Mouse (Mus musculus): Measurements from ENCODE around the gene Tmem59. TPM values are rescaled to one million over a fixed set of nuclear protein-coding genes. Genes with fewer than 3 reads are reported as not detected.
A peak's percentile ranks its signal among the peaks of the same experiment; 100 is the strongest.

The Tmem59 gene
- total RNA-seq (2021): 100 to 1,000 TPM; 332 to 354 TPM
- long read RNA-seq, experiment 1, transcript Tmem59-201 (8 exons, 1,775 nt): major isoform, 466 of 481 reads
- long read RNA-seq, experiment 1, partial matches to known transcripts: 6 of 481 reads
- long read RNA-seq, experiment 1, other reads (novel, unspliced or antisense): 8 of 481 reads
- long read RNA-seq, experiment 2, transcript Tmem59-201 (8 exons, 1,775 nt): major isoform, 658 of 682 reads
- long read RNA-seq, experiment 2, partial matches to known transcripts: 9 of 682 reads
- long read RNA-seq, experiment 2, other reads (novel, unspliced or antisense): 15 of 682 reads

DNA sequence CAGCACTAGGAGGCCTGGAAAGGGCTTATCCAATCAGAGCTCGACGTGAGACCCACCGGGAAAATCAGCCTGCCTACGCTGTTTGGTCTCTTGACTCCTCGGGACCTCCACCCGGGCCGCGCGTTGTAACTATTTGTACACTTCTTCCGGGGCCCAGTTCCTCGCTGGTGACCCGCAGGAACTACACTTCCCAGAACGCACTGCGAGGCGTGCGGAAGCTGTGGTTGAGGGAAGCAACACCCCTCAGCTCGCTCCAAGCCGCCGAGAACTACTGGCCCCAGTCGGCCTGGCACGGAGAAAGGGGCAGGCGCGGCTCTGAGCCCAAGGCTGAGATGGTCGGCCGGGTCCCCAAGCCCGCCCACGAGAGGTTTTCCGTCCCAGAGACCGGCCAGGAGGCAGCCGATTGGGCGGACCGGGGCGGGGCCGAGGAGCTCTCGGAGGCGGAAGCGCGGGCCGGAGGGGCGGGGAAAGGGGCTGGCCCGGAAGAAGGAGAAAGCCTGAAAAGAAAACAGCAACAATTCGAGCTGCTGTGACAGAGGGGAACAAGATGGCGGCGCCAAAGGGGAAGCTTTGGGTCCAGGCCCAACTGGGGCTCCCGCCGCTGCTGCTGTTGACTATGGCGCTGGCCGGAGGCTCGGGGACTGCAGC, at the start of gene Tmem59:
TSS of gene Tmem59 (plus strand) at position 218 of the 648 bp plus-strand sequence.
- peak; percentile 83 to 96 for DNase-seq (ENCODE audit: low spot score in 2 of 2)

DNA sequence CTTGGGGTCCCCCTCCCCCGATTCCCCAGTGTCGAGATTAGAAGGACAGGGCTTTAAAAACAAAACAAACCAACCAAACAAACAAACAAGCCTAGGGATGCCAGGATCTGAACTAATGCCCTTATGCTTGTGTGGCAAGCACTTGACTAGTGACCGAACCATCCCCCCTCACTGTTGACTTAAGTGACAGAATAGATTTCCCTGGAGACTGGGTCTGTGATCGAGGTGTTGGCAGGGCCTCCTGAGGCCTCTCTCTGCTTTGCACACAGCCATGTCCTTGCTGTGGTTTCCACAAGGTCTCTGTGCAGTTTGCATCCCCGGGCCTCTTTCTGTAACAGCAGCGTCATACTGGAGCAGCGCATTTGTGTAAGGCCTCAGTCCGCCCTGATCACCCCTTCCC, 48.8 kb upstream of the Tmem59 start:
- no peak for DNase-seq (ENCODE audit: low spot score in 2 of 2)

DNA sequence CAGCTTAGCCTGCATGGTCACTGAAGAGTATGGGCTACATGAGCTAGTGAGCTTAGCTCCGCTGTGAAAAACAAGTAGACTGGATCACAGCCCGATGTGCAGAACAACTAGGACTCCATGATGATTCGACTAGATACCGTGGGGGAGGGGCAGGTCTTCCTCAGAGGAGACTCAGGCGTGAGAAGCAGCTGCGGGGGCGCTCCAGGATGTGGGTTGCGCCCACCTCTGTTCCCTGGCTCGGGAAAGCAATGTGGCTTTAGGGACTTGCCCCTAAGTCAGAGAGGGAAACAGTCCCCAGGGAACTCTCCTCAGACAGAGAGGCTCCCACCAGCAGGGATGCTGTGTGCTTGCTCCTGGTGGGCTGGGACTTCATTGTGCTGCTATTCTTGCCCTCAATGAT, 47.7 kb upstream of the Tmem59 start:
- DNase-seq (ENCODE audit: low spot score in 2 of 2): no peak

DNA sequence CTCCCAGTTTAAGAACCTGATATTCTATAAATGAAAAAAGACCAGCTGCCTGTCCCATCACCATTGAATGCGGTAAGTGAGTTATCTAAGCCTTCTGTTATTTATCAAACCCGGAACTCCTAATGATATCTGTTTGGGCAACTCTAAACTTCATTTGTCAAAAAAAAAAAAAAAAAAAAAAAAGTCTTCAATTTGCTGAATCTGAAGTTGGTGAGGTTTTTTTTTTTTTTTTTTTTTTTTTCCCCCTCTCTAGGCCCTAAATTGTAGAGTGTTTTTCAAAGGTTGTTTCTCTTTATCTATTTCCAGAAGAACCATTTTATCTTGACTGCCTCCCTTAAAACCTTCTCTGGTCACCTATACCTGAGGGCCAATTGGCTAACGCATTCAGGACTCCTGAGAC, 43.3 kb upstream of the Tmem59 start:
- DNase-seq (ENCODE audit: low spot score in 2 of 2): no peak

DNA sequence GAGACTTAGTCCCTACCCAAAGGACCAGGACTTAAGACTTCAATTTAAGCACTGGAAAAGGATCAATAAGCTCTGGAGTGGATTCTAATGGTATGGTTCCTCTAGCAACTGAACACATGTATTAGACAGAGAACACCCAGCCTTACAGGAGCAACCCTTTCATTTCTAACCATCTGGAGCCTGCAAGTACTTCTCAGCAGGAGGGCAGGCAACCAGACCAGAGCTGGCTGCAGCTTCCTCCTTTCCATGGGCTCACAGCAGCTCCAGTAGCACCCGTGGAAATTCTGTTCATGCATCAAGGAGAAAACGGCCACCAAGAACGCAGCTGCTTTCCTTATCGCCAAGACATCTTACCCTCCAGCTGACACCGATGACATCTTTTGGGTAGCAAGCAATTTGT, 42.5 kb upstream of the Tmem59 start:
- no peak for DNase-seq (ENCODE audit: low spot score in 2 of 2)

DNA sequence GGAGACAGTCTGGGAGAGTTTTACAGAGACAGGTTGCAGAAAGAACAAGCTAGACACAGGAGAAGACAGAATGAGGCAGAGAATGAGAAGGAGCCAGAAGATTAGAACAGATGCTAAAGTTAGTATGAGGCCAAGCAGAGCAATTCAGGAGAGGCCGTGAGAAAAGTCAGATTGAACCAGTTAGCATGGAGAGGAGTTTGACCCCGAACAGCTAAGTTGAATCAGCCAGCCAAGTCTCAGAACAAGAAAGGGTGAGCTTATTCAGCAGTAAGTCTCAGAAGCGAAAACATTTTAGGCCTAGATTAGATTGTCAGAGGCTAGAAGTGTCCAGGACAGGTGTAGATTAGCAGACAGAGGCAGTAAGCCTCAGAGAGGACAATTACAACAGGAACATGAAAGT, 41.7 kb upstream of the Tmem59 start:
- DNase-seq (ENCODE audit: low spot score in 2 of 2): no peak

DNA sequence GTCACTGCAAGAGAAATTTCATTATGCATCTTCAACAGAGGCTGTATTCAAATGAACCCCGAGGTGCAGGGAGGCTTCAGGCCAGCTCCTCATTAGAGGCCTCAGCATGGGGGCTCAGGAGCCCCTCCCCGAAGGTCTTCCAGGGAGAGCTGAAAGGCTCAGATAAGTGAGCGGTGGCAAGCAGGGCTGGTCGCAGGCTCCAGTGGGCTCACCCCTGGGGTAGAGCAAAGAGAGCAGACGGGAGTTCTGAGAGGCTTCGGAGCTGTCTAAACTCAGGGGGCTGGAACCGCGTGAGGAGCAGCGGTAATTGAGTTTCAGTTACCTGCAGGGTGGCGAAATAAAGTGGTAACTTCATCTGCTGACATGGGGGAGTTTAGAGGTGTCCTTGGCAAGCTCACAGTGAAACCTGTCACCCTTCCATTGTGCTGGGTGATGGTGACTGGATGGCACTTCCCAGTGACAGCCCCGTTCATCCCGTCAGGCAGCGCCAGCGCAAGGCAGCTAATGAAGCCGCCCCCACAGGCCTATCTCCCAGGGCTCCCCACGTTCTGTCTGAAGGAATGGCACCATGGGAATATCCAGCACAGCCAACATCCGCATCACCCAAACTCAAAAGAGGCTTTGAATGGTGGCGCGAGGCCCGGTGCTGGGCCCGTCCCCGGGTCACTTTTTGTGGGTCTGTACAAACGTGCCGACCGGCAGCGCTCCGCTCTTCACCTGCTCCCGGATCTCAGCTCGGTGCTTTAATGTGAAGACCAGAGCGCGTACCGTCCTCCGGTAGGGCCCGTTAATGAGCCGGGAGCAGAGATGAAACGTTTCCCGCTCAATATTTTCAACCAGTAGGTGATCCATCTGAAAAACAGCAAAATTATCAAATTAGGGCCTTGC, 39.0 kb upstream of the Tmem59 start:
- no peak for DNase-seq (ENCODE audit: low spot score in 2 of 2)

DNA sequence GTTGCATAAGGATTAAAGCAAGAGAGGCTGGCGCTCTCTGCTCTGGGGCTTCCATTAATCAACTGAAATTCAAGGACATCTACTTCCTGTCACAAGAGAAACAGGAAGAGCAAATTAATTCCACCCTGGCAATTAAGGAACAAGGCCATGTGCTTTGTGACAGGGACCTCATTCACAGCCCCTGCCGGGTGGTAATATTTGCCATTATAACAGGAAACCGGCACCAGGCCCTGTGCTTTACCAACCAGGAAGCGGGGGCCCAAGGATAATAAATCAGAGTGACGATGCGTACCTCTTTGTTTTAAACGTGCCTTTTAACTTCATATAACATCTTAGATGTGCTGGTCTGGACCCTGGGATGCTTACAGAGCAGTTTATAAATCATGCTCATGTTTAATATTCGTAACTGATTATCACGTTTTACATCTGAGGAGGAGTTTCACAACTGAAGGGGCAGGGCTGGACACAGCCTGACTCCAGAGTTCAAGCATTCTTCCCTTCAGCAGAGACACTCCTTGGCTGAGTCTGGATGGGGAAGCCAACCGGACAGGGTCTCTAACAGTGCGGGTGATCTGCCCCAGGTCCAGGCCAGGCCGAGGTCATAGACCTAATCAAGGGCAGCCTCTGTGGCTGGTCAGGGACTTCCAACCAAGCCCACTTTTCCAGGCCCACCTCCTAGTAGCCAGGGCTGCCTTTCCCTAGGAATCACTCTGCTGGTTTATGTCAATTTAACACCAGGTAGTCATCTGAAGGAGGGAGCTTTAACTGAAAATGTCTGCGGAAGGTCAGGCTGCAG, 38.2 kb upstream of the Tmem59 start:
- DNase-seq (ENCODE audit: low spot score in 2 of 2): no peak

DNA sequence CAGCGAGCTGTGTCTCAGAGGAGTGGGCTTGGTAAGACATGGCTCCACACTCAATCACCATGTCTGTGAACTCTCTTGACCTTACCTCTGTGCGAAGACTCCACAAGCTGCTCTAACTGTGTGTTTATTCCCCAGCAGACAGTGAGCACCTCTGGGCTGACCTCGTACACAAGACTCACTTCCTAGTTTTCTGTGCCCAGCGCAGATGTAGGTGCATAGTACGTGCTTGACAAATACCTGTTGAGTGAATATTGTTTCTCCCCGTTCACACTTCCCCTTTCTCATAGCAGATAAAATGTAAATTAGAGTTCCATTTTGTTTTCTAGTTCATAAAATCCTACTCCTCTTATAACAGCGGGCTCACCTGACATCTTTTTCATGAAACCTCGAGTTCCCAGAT, 34.7 kb upstream of the Tmem59 start:
- DNase-seq (ENCODE audit: low spot score in 2 of 2): no peak

DNA sequence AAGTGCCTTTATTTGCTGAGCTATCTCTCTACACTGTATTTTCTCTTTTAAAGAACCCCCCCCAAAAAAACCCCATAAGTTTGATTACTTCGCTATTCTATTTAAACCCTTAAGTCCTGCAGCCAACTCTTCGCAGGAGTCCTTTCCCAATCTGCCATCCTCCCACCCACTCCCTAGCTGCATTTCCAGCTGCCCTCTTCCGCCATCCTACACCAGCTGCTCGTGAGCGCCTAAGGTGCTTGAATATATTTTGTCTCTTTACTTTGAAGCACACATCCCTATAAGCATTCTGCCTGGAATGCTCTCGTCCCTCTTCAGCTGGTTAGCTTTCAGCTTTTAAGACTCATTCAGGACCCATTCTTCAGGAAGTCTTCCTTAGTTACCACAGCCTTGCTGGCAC, 27.2 kb upstream of the Tmem59 start:
- DNase-seq (ENCODE audit: low spot score in 2 of 2): no peak

DNA sequence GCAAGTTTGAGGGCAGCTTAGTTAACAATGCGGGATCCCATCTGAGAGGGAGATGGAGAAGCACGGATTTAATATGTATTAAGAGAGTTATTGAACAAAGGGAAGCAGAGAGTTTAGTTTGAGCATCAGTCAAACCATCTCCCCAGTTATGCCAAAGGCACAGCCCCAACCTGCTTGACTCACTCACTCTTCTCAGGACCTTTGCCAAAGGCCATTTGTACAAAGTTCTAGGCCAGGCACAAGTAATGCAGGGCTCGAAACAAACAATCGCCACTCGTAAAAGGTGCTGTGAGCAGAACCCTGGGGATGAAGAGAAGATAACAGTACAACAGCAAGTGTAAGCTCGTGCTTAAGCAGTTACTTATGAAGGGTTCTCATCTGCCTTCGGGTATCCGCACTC, 25.6 kb upstream of the Tmem59 start:
- no peak for DNase-seq (ENCODE audit: low spot score in 2 of 2)

DNA sequence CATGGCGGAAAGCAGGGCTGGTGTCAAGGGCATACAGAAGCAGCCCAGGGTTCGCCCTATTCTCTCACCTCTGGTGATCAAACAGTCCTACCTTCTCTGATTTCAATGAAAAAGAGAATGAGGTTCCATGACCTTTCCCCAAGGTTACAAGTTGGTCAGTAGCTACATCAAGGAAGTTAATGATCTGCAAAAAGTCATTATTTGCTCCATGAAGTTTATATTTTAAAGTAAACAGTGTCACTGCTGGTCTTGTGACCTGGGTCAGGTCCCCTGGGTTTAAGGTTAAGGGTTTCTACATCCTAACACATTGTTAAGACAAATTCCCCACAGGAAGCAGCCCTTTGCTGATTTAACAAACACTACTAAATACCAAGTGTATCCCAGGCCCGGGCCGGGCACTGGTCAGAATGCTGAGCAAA, 21.2 kb upstream of the Tmem59 start:
- no peak for DNase-seq (ENCODE audit: low spot score in 2 of 2)

DNA sequence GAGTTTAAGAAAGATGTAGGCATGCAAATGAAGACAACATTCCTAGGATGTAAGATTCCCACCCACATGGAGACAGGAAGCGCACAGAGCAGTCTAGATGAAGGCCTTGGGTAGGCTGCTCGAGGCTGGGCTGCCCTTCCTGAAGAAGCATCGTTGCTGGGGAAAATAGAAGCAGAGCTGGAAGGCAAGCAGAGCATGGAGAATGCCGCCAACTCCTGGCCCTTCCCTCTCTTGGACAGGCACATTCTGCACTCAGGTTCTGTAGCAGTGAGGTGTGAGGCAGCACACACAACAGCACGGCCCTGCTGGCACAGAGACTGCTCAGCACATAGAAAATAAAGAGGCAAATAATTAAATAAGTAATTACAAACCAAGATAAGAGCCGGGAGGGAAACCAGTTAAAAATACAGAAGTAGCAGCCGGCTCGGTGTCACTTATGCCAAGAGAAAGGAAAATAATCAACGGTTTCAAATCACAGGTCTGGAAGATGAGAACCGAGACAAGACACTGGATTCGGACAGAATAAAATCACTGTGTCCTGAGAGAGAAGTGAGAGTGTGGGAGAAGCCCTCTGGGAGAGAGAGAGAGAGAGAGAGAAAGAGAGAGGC, 18.9 kb upstream of the Tmem59 start:
- no peak for DNase-seq (ENCODE audit: low spot score in 2 of 2)

DNA sequence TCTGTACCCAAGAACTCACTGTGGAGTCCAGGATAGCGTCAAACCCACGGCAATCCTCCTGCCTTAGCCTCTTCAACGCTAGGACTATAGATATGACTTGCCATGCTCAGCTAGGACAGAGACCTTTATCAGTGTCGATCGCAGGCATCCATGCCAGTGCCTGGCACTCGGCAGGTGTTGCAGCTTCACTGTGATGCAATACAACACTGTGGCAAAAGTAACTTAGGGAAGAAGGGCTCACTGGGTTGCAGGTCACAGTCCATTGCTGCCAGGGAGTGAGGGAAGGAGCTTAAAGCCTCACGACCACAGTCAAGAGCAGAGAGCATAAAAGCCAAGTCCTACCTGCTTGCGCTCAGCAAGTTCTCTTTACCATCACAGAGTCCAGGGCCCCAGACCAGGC, 18.0 kb upstream of the Tmem59 start:
- no peak for DNase-seq (ENCODE audit: low spot score in 2 of 2)

DNA sequence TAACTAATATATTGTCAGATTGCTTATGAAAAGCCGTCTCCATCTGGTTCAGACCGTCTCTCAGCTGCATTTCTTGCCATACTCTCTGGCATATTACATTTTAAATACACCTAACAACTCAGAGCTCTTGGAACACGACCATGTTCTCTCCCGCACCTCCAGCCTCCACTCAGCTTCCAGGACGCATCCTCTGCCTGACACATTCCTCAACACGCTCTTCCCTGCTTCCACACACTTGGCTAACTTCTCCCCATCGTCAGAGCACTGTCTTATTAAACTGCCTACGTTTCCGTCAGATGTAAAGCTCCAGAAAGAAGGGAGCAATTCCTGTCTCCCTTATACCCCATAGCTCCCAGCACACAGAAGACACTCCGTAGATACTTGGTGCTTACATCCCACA, 14.9 kb upstream of the Tmem59 start:
- no peak for DNase-seq (ENCODE audit: low spot score in 2 of 2)

DNA sequence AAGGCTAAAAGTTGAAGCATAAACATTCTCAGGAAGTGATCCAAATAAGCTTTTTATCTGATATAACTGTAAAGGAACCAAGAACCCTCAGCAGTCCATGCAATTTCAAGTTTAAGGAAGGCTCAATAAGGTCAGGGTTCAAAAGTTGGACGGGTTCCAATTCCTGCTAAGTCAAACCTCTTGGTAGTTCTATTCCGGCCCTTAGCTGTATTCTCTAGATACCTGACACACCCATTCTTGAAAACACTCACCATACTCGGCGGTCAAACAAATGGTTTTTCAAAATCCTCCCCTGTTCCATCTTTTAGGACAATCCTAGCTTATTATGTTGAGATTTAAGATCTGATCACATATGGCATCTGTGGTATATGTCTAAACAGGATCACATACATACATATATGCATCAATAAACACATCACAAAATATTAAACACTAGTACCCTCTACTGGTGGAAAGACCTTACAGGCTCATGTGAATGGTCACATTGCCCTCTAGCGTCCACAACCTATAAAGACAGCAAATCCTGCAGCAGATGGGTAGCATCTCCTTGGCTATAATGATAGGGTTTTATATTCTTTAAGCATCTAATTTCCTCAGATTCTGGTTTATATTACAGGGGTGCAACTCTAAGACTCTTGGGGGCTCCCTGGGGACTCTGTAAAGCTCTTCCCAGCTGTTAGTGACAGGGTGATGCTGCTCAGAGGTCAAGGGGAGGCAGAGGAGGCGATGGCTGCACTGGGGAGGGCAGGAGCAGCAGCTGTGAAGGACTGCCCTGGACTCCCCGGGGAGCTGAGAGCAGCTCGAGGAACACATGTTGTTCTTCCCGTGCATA, 14.2 kb upstream of the Tmem59 start:
- peak in 1 of 2 experiments; percentile 30 for DNase-seq (ENCODE audit: low spot score in 2 of 2)

DNA sequence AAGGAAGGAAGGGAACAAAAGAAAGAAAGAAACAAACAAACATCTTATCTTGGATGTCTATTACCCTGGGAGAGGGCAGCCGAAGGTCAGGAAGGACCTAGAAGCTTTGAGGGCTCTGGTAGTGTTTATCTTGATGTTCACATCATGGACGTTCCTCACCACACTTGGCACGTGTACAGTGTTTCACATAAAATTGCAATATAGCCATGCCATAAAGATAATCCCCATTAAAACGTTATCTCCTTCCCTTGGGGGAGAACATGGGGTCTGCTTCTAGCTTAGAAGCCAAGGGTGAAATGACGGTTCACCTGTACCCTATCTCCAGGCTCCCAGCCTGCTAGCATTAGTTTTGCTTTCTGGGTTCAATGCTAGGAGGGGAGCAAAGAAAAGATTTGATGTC, 11.5 kb upstream of the Tmem59 start:
- DNase-seq (ENCODE audit: low spot score in 2 of 2): no peak

DNA sequence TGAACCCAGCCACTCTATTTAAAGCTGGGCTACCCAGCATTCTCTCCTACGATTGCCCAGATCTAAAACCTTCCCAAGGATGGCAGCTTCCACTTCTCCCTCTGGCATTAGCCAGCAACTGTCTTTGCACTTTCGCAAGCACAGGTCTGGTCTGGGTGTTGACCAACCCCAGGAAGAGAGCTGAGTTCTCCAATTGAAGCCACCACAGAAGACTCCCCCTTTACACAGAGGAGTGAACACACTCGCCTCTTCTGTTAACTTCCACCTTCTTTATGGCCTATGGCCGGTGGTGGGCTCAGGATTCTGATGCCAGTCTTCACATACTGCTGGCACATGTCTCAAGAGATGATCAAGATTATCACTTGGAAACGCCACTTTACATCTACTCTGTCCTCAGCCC, 10.4 kb upstream of the Tmem59 start:
- DNase-seq (ENCODE audit: low spot score in 2 of 2): no peak

DNA sequence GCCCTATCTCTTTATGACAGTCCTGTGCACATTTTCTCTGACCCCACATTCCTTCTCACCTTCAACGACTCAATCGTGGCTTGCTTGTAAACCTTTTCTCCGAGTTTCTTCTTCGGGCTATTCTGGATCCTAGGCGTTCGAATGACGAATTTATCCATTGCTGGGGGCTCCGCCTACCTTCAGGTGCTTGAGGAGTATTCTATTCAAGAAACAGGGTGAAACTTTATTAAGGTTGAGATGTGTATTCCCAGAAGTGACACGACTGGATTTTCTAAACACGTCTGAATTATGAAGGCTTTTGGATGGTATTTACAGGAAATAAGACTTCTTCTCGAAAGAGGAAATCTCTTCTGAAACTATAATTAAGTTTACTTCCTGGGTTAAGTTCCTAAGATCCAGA, 693 bp upstream of the Tmem59 start:
- DNase-seq (ENCODE audit: low spot score in 2 of 2): no peak
